Mouse (Mus musculus) kidney, postnatal 0 days (tissue): ENCODE data around the gene Tep1. TPM values are rescaled to one million over a fixed set of nuclear protein-coding genes. Genes with fewer than 3 reads are reported as not detected.
A peak's percentile ranks its signal among the peaks of the same experiment; 100 is the strongest.
"Not testable (repeated sequence)": the region's sequence is repeated elsewhere in the genome, so short reads cannot be mapped to it uniquely, and the experiment has no call there.

Source experiments
- ATAC-seq: fragments of 200-750 bp; cut with Nextera tagmentation; replicated peaks from 2 replicates; pipeline ENCODE4 v1.8.0; 2017; ENCODE audit warnings: low read depth, moderate number of reproducible peaks, moderate TSS enrichment, moderate library complexity; ENCODE audit not compliant: low FRiP score
- DNase-seq: peaks from one replicate; pipeline ENCODE4 v3.0.0-alpha.2; 2016; ENCODE audit warnings: low spot score
- H3K27ac ChIP-seq: fragments of 300-500 bp; sonication (generic); 2 replicates; pipeline ENCODE4 v1.5.1; 2014; ENCODE audit warnings: mild to moderate bottlenecking
- H3K27me3 ChIP-seq: fragments of 300-500 bp; sonication (generic); 2 replicates; pipeline ENCODE4 v1.6.1; 2014; ENCODE audit warnings: low read length, mixed read lengths; ENCODE audit not compliant: insufficient read depth
- H3K36me3 ChIP-seq: fragments of 300-500 bp; sonication (generic); 2 replicates; pipeline ENCODE4 v1.6.1; 2014; ENCODE audit warnings: low read length, mixed read lengths; ENCODE audit not compliant: insufficient read depth
- H3K4me1 ChIP-seq: fragments of 300-500 bp; sonication (generic); replicated peaks from 2 replicates; pipeline ENCODE4 v1.6.1; 2014; ENCODE audit warnings: antibody characterized with exemption, low read length, mixed read lengths; ENCODE audit not compliant: insufficient read depth
- H3K4me2 ChIP-seq: fragments of 300-500 bp; sonication (generic); 2 replicates; pipeline ENCODE4 v1.6.1; 2014; ENCODE audit warnings: mild to moderate bottlenecking, low read length, moderate library complexity, mixed read lengths
- H3K4me3 ChIP-seq: fragments of 300-500 bp; sonication (generic); replicated peaks from 2 replicates; pipeline ENCODE4 v1.5.1; 2014; ENCODE audit warnings: low read depth, low read length
- H3K9ac ChIP-seq: fragments of 300-500 bp; sonication (generic); 2 replicates; pipeline ENCODE4 v1.6.1; 2014; ENCODE audit warnings: low read depth, low read length
- H3K9me3 ChIP-seq: fragments of 300-500 bp; sonication (generic); replicated peaks from 2 replicates; pipeline ENCODE4 v1.6.1; 2016; ENCODE audit warnings: low read length, inconsistent platforms, mixed read lengths
- CTCF ChIP-seq: IDR thresholded peaks from 2 replicates; pipeline ENCODE4 v1.5.1; 2016; ENCODE audit warnings: antibody characterized with exemption, low read depth, mild to moderate bottlenecking, moderate library complexity
- WGBS: fragments of 180-500 bp; shearing (Covaris S2); extraction: QIAGEN DNeasy Blood & Tissue Kit; methylation state at CpG from one replicate; pipeline ENCODE4 v1.1.7; 2014; 5-methylcytosine and 5-hydroxymethylcytosine counted together
- polyA plus RNA-seq: library from polyadenylated mRNA; unstranded; fragments of >200 nt; fragmentation: Nextera tagmentation; extraction: Ambion mirVana; gene quantifications from 2 replicates; pipeline ENCODE4 v1.2.1, GENCODE M21; 2015

Tep1 gene
- polyA plus RNA-seq, 1 experiment from 2014 or later, result 10.9 TPM

- Histone ChIP-seq H3K9me3 (no peaks in the 10 kb centered on the region), H3K9ac (peak within 1 kb of the TSS; percentile 71; the same call in 1 of the 2 replicates), H3K4me1 (0 out of 2 replicates have a peak, but pooled peaks cover 3% of the 10 kb centered on the region), H3K36me3 (0 out of 2 replicates have a peak, but pooled peaks cover 11% of the 10 kb centered on the region), H3K27me3 (no peaks in the 10 kb centered on the region), H3K27ac (peak within 1 kb of the TSS; percentile 89), H3K4me2 (peak within 1 kb of the TSS; percentile 61), H3K4me3 (peak within 1 kb of the TSS; percentile 62)
- DNase-seq, result peak; percentile 97
- TF ChIP-seq CTCF, result 0 out of 2 replicates have a peak, but pooled peaks have one; percentile 10
- peak; percentile 100 for ATAC-seq
- WGBS, result 0% methylated on average over 42 of the region's 42 CpGs
Observed at GRCm38 (mm10) chr14:50807487-50808072, 62.8 kb downstream of the Tep1 start, which contains the start of the genes Ccnb1ip1 and Parp2. Ccnb1ip1 (minus strand) TSS chr14:50807732. Parp2 (plus strand) TSS chr14:50807841.

GRCm38 (mm10) chr14:50806469-50806868 lies 63.9 kb downstream of the Tep1 start:
- H3K4me2 ChIP-seq, result peak overlapping the region; percentile 60; the same call in 1 of the 2 replicates
- H3K9ac ChIP-seq, H3K27ac ChIP-seq, H3K4me1 ChIP-seq, H3K9me3 ChIP-seq, H3K27me3 ChIP-seq, DNase-seq, ATAC-seq, H3K36me3 ChIP-seq: not testable (repeated sequence)
- H3K4me3 ChIP-seq, result 0 out of 2 replicates have a peak overlapping the region, but pooled peaks have one; percentile 62
- WGBS, result 81% methylated on average over 5 of the region's 5 CpGs

- no peak for TF ChIP-seq CTCF
- WGBS, result 70% methylated on average over 13 of the region's 13 CpGs
- Histone ChIP-seq H3K27me3 (no peaks in the 10 kb centered on the region), H3K9ac (no peak overlapping the region), H3K27ac (no peak overlapping the region), H3K9me3 (no peaks in the 10 kb centered on the region), H3K4me1 (0 out of 2 replicates have a peak, but pooled peaks cover 3% of the 10 kb centered on the region), H3K4me2 (no peak overlapping the region), H3K36me3 (no peaks in the 10 kb centered on the region), H3K4me3 (no peak overlapping the region)
- ATAC-seq, result no peak
- DNase-seq, result no peak
Observed at GRCm38 (mm10) chr14:50804683-50805082, 65.7 kb downstream of the Tep1 start.

GRCm38 (mm10) chr14:50802843-50803562 lies 67.4 kb downstream of the Tep1 start:
- H3K9ac ChIP-seq, result no peak overlapping the region
- H3K4me1 ChIP-seq, result 0 out of 2 replicates have a peak, but pooled peaks cover 3% of the 10 kb centered on the region
- WGBS, result 68% methylated on average over 4 of the region's 4 CpGs
- no peaks in the 10 kb centered on the region for H3K27me3 ChIP-seq
- no peaks in the 10 kb centered on the region for H3K9me3 ChIP-seq
- no peak overlapping the region for H3K4me2 ChIP-seq
- ATAC-seq, result no peak
- no peak overlapping the region for H3K27ac ChIP-seq
- TF ChIP-seq CTCF, result peak; percentile 72
- no peak overlapping the region for H3K4me3 ChIP-seq
- DNase-seq, result peak; percentile 20
- no peaks in the 10 kb centered on the region for H3K36me3 ChIP-seq

GRCm38 (mm10) chr14:50802441-50802840 lies 67.9 kb downstream of the Tep1 start:
- Histone ChIP-seq H3K27ac (no peak overlapping the region), H3K4me1 (0 out of 2 replicates have a peak, but pooled peaks cover 3% of the 10 kb centered on the region), H3K9me3 (no peaks in the 10 kb centered on the region), H3K36me3 (no peaks in the 10 kb centered on the region), H3K4me3 (no peak overlapping the region), H3K9ac (no peak overlapping the region), H3K4me2 (no peak overlapping the region), H3K27me3 (no peaks in the 10 kb centered on the region)
- no peak for TF ChIP-seq CTCF
- no peak for DNase-seq
- 89% methylated on average over 6 of the region's 6 CpGs for WGBS
- no peak for ATAC-seq

- 1% methylated on average over 3 of the region's 3 CpGs for WGBS
- Histone ChIP-seq H3K27ac (no peak overlapping the region), H3K27me3 (no peaks in the 10 kb centered on the region), H3K9ac (no peak overlapping the region), H3K36me3 (no peaks in the 10 kb centered on the region), H3K4me3 (no peak overlapping the region), H3K4me1 (no peaks in the 10 kb centered on the region), H3K4me2 (no peak overlapping the region), H3K9me3 (no peaks in the 10 kb centered on the region)
- ATAC-seq (no peak), DNase-seq (peak; percentile 84)
- peak; percentile 69 for TF ChIP-seq CTCF
Observed at GRCm38 (mm10) chr14:50799502-50800259, 70.7 kb downstream of the Tep1 start.
